Mouse (Mus musculus) stomach, postnatal 0 days (tissue): ENCODE results near the gene Agbl4.

Experiments
- CTCF ChIP-seq: IDR thresholded peaks from 2 replicates; pipeline ENCODE4 v1.5.1; 2016; ENCODE audit warnings: antibody characterized with exemption, low read depth, mild to moderate bottlenecking, moderate library complexity
- EP300 ChIP-seq: optimal IDR thresholded peaks from 2 replicates; pipeline ENCODE3; 2016; ENCODE audit warnings: antibody characterized with exemption

GRCm38 (mm10) chr4:111280936-111281335, 883.5 kb downstream of the Agbl4 start:
- no peak for TF ChIP-seq CTCF
- no peak for TF ChIP-seq EP300
